Comparison of ENCODE assay signal across 10 mouse cellular contexts in the genomic region with DNA sequence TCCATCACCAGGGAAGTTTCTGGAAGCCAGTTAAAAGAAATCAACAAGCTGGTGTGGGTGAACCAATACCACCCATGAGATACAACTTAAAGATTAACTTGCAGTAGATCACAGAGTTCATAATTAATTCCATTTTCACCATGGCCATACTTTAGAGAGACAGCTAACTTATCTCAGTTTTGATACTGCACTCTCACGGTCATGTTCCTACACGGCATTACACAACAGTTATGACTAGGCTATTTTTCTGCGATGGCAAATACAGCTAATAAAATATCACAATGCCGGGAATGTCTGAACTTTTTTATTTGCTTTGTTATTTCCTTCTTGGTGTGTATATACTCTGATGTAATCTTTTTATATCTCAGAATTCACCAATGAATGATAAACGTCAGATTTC. TPM values are rescaled to one million over a fixed set of nuclear protein-coding genes. Genes with fewer than 3 reads are reported as not detected.
A peak's percentile ranks its signal among the peaks of the same experiment; 100 is the strongest.
DNase-seq lines count a peak whose midpoint lies in the region; ATAC-seq and TF ChIP-seq lines count a peak whose summit lies in the region.
"Had no signal": no experiment of that assay in that cellular context is flagged by ENCODE, and none has a peak within 500 bp of the region (broad histone marks: within the 10 kb centered on the region; RNA-seq: fewer than 3 reads in every experiment).

No protein-coding gene starts in this region.

- no peak for TF ChIP-seq POLR2A in bone marrow macrophage, adult 2 months (IDR thresholded peaks at IDR 0.05; ENCODE audit: borderline replicate concordance, low read depth, low read length)

- no peak for DNase-seq in kidney, postnatal 14 days
- no peak for DNase-seq in urinary bladder, adult 18-20 months (ENCODE audit: low spot score in 2 of 2)
- DNase-seq in adrenal gland, postnatal 4 days (ENCODE audit: low spot score in 2 of 2) = no peak
- no peak for DNase-seq in c-Kit-positive CD71-positive TER-119-positive erythroid progenitor cells, embryonic 14.5 days (ENCODE audit: low spot score)

- H3K9me3 ChIP-seq in kidney, embryonic 16.5 days (ENCODE audit: low read length) = no peaks in the 10 kb centered on the region
- no peaks in the 10 kb centered on the region for H3K9me3 ChIP-seq in hindbrain, embryonic 13.5 days
- H3K9me3 ChIP-seq in midbrain, embryonic 13.5 days = no peaks in the 10 kb centered on the region

- 0 out of 2 replicates have a peak, but pooled peaks cover 18% of the 10 kb centered on the region for H3K4me1 ChIP-seq in kidney, embryonic 16.5 days (ENCODE audit: insufficient read depth, low read length)
- peaks cover 22% of the 10 kb centered on the region for H3K4me1 ChIP-seq in bone marrow macrophage, adult 2 months (ENCODE audit: control insufficient read depth, insufficient read depth, low read length)
- peaks cover 54% of the 10 kb centered on the region for H3K4me1 ChIP-seq in hindbrain, embryonic 13.5 days (replicated peaks)
- H3K4me1 ChIP-seq in midbrain, embryonic 13.5 days (replicated peaks) = peaks cover 51% of the 10 kb centered on the region

- H3K36me3 ChIP-seq in kidney, embryonic 16.5 days (ENCODE audit: insufficient read depth, low read length) = peaks cover under 1% of the 10 kb centered on the region; the same call in 1 of the 2 replicates
- H3K36me3 ChIP-seq in hindbrain, embryonic 13.5 days = peaks cover 24% of the 10 kb centered on the region
- H3K36me3 ChIP-seq in midbrain, embryonic 13.5 days = peaks cover 25% of the 10 kb centered on the region

- no peaks in the 10 kb centered on the region for H3K27me3 ChIP-seq in kidney, embryonic 16.5 days (ENCODE audit: insufficient read depth, low read length)
- H3K27me3 ChIP-seq in hindbrain, embryonic 13.5 days = no peaks in the 10 kb centered on the region
- no peaks in the 10 kb centered on the region for H3K27me3 ChIP-seq in midbrain, embryonic 13.5 days

- H3K9ac ChIP-seq in kidney, embryonic 16.5 days (replicated peaks; ENCODE audit: low read length) = no peak overlapping the region
- H3K9ac ChIP-seq in hindbrain, embryonic 13.5 days = no peak overlapping the region
- no peak overlapping the region for H3K9ac ChIP-seq in midbrain, embryonic 13.5 days (replicated peaks)

- H3K4me2 ChIP-seq in kidney, embryonic 16.5 days (replicated peaks; ENCODE audit: low read depth, low read length) = 0 out of 2 replicates have a peak overlapping the region, but pooled peaks have one; percentile 14
- H3K4me2 ChIP-seq in hindbrain, embryonic 13.5 days = peak overlapping the region; percentile 61
- peak overlapping the region; percentile 34 for H3K4me2 ChIP-seq in midbrain, embryonic 13.5 days (replicated peaks)

- TF ChIP-seq CTCF in bone marrow macrophage, adult 2 months (IDR thresholded peaks at IDR 0.05; ENCODE audit: low read depth, low read length) = no peak

- no peak overlapping the region for H3K4me3 ChIP-seq in kidney, embryonic 16.5 days (ENCODE audit: low read length)
- peak overlapping the region; percentile 10; the same call in 1 of the 2 replicates for H3K4me3 ChIP-seq in bone marrow macrophage, adult 2 months (ENCODE audit: insufficient read depth, low read length)
- H3K4me3 ChIP-seq in hindbrain, embryonic 13.5 days = no peak overlapping the region
- no peak overlapping the region for H3K4me3 ChIP-seq in midbrain, embryonic 13.5 days (replicated peaks)

- no peak for ATAC-seq in kidney, embryonic 16.5 days (ENCODE audit: low FRiP score, low TSS enrichment)
- ATAC-seq in hindbrain, embryonic 13.5 days (ENCODE audit: low FRiP score) = no peak
- ATAC-seq in midbrain, embryonic 13.5 days = no peak

- 70% methylated on average over 5 of the region's 5 CpGs for whole genome bisulfite sequencing in kidney, embryonic 16.5 days
- 89% methylated on average over 5 of the region's 5 CpGs for WGBS in hindbrain, embryonic 13.5 days
- WGBS in midbrain, embryonic 13.5 days = 88% methylated on average over 5 of the region's 5 CpGs

- no peak overlapping the region for H3K27ac ChIP-seq in kidney, embryonic 16.5 days (ENCODE audit: low read length)
- H3K27ac ChIP-seq in bone marrow macrophage, adult 2 months (ENCODE audit: insufficient read depth, low read depth, low read length) = peak overlapping the region; percentile 98
- no peak overlapping the region for H3K27ac ChIP-seq in hindbrain, embryonic 13.5 days
- no peak overlapping the region for H3K27ac ChIP-seq in midbrain, embryonic 13.5 days

RNA-seq across cellular contexts. Expression of a gene that starts 9.4 kb away (rescaled TPM):
- polyA plus RNA-seq in kidney, embryonic 16.5 days (2015; fragmentation: Nextera tagmentation; extraction: Ambion mirVana) = 293 and 329 TPM in 2 replicates
- polyA plus RNA-seq in bone marrow macrophage, adult 2 months (2012; ENCODE audit: insufficient read depth, insufficient read length, missing spikeins) = 242 and 261 TPM in 2 replicates
- polyA plus RNA-seq in hindbrain, embryonic 13.5 days (2015; fragmentation: Nextera tagmentation; extraction: Ambion mirVana) = 500 and 521 TPM in 2 replicates
- polyA plus RNA-seq in midbrain, embryonic 13.5 days (2015; fragmentation: Nextera tagmentation; extraction: Ambion mirVana) = 517 and 568 TPM in 2 replicates
- 100 to 1,000 TPM; 373 to 385 TPM for total RNA-seq in adrenal gland, postnatal 4 days (2021)

RNA-seq across cellular contexts. Expression of a gene that starts 9.6 kb away (rescaled TPM):
- 10.0 and 11.1 TPM in 2 replicates for polyA plus RNA-seq in kidney, embryonic 16.5 days (2015; fragmentation: Nextera tagmentation; extraction: Ambion mirVana)
- polyA plus RNA-seq in bone marrow macrophage, adult 2 months (2012; ENCODE audit: insufficient read depth, insufficient read length, missing spikeins) = 35.0 and 37.5 TPM in 2 replicates
- 11.5 and 13.7 TPM in 2 replicates for polyA plus RNA-seq in hindbrain, embryonic 13.5 days (2015; fragmentation: Nextera tagmentation; extraction: Ambion mirVana)
- 14.4 and 16.2 TPM in 2 replicates for polyA plus RNA-seq in midbrain, embryonic 13.5 days (2015; fragmentation: Nextera tagmentation; extraction: Ambion mirVana)
- total RNA-seq in adrenal gland, postnatal 4 days (2021) = 10 to 100 TPM; 34.6 to 36.0 TPM

RNA-seq across cellular contexts. Expression of a gene that starts 53.9 kb away (rescaled TPM):
- polyA plus RNA-seq in kidney, embryonic 16.5 days (2015; fragmentation: Nextera tagmentation; extraction: Ambion mirVana) = 2.0 and 2.8 TPM in 2 replicates
- polyA plus RNA-seq in bone marrow macrophage, adult 2 months (2012; ENCODE audit: insufficient read depth, insufficient read length, missing spikeins) = 1.3 and 2.1 TPM in 2 replicates
- polyA plus RNA-seq in hindbrain, embryonic 13.5 days (2015; fragmentation: Nextera tagmentation; extraction: Ambion mirVana) = 0.70 and 0.78 TPM in 2 replicates
- polyA plus RNA-seq in midbrain, embryonic 13.5 days (2015; fragmentation: Nextera tagmentation; extraction: Ambion mirVana) = 0.26 and 0.27 TPM in 2 replicates
- 1 to 10 TPM in 1 of 2 experiments, not detected in 1; 1.2 TPM for total RNA-seq in adrenal gland, postnatal 4 days (2021)

RNA-seq across cellular contexts. Expression of a gene that starts 57.6 kb away (rescaled TPM):
- 0.29 TPM in 1 of 2 replicates, not detected in the other for polyA plus RNA-seq in kidney, embryonic 16.5 days (2015; fragmentation: Nextera tagmentation; extraction: Ambion mirVana)
- polyA plus RNA-seq in bone marrow macrophage, adult 2 months (2012; ENCODE audit: insufficient read depth, insufficient read length, missing spikeins) = not detected in 2 replicates
- polyA plus RNA-seq in hindbrain, embryonic 13.5 days (2015; fragmentation: Nextera tagmentation; extraction: Ambion mirVana) = not detected in 2 replicates
- polyA plus RNA-seq in midbrain, embryonic 13.5 days (2015; fragmentation: Nextera tagmentation; extraction: Ambion mirVana) = not detected in 2 replicates
- total RNA-seq in adrenal gland, postnatal 4 days (2021) = not detected
- polyA plus RNA-seq: heart, embryonic 14.5 days; neural tube, embryonic 14.5 days had no signal
